Mouse (Mus musculus): ENCODE results near the gene Nrxn3.

Nrxn3 gene

GRCm38 (mm10) chr12:89954441-89955070, 1231.9 kb downstream of the Nrxn3 start:
- CTCF ChIA-PET = no interaction called here

DNA sequence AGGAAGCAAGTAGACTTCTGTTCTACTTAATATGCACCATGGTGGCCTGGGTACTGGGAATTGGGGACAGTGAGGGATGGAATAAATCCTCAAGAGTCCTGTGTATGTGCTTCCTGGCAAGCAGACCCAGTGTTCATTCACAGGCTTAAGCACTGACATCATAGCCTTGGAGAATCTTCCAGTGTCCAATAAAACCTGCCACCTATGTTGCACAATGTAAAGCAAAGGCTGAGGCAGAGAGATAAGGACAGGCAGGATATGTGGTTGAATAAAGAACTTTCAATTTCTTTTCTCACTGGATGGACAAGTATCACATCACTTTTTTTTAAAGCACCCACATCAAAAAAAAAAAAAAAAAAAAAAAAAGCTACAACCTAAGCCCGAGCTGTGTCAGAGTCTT, 1240.4 kb downstream of the Nrxn3 start:
- CTCF ChIA-PET = no interaction called here

GRCm38 (mm10) chr12:89976648-89977047, 1254.0 kb downstream of the Nrxn3 start:
- CTCF ChIA-PET = no interaction called here

GRCm38 (mm10) chr12:89977479-89977878, 1254.8 kb downstream of the Nrxn3 start:
- CTCF ChIA-PET = no interaction called here

GRCm38 (mm10) chr12:89979190-89979589, 1256.5 kb downstream of the Nrxn3 start:
- CTCF ChIA-PET = no interaction called here

DNA sequence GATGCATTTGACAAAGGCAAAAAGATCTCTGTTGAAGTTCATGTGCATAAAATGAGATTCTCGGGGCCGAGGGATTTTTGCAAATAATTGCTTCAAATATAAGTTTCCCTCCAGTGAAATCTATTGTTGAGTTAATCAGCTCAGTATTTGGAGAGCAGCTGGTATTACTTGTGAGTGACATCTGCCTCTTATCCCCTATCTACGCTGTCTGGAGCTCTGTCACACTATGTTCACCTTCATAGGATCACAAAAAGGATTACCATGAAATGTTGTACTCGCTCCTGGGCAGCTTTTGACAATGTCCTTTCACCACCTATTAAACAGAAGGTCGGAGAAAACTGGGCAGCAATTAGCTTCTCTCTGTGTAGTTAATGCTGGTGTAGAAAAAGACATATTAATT, 1259.8 kb downstream of the Nrxn3 start:
- CTCF ChIA-PET = no interaction called here

GRCm38 (mm10) chr12:89983399-89983798, 1260.7 kb downstream of the Nrxn3 start:
- CTCF ChIA-PET = no interaction called here

DNA sequence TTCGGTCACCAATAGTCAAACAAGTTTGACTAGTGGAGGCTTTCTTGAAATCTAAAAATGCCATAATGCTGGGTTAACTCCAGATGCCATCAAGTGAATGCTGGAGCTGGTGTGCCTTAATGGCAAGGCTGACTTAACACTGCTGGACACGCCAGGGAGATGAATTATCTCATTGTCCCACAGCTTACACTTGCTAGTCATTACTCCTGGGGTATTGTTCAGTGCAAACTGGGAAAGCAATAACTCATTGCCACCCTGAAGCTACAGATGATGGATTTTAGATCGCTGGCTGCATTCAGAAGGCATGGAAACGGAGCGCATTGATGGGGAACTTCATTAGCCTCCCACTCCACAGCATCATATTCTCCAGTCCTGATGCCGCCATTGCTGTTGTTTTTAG, 1263.5 kb downstream of the Nrxn3 start:
- CTCF ChIA-PET = no interaction called here

DNA sequence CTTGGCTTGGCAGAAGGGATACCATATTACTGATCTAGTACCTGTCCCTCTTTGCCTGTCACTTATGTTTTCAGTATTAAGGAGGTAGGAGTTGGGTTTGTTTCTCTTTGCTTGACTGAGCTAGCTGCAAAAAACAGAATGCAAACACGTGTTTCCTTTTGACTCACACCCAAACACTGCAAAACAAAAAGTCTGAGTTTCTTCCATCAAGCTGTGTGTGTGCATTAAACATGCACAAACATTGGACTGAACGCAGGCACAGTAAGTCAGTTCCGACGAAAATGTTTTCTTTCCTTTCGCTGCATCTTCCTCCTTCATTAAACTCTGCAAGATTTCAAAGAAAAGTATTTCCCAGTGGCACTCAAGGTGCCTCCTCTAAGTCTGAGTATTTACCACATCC, 1270.6 kb downstream of the Nrxn3 start:
- CTCF ChIA-PET = no interaction called here

DNA sequence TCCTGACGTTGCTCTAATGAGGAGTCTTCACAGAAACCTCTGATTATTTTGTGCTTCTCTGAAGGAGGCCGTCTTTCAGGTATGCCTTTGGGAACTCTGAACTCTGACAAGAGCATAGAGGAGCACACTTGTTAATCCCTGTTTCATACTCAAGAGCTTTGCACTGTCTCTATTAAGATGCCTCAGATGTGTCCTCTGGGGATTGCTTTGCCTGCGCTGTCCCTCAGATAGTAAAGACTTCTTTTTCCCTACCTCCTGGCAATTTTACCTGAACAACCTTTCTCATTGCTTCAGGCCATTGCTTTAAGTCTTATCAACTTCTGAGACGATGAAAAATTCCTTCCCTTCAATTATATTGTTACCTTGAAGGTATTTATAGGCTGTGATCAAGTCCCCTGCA, 1272.7 kb downstream of the Nrxn3 start:
- CTCF ChIA-PET = no interaction called here

DNA sequence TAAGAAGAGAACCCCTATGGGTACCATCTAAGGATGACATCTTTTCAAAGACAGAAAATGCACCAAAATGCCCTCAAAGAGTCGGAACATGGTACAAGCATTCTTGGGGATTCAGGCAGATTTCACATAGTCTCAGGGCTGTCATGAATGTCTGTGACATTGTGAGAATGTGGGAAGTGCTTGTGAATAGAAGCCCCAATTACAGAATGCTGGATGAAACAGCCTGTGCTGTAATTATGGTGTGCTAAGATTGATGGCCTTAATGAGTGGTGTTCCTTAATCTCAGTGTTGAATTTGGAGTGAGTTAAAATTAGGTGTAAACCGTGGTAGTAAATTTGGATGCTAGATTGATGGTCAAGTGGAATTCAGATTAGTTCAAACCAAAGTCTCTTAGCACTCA, 1287.6 kb downstream of the Nrxn3 start:
- CTCF ChIA-PET = no interaction called here

- CTCF ChIA-PET = no interaction called here
Observed at GRCm38 (mm10) chr12:90013958-90014357, 1291.3 kb downstream of the Nrxn3 start.

- CTCF ChIA-PET = interaction anchor here (0.6 kb wide), 1 partner anchor 211 kb away, joined by 3 read pairs; no protein-coding TSS in a partner anchor
Observed at GRCm38 (mm10) chr12:90027023-90027422, 1304.3 kb downstream of the Nrxn3 start.

GRCm38 (mm10) chr12:90041038-90041437, 1318.4 kb downstream of the Nrxn3 start:
- CTCF ChIA-PET = no interaction called here

DNA sequence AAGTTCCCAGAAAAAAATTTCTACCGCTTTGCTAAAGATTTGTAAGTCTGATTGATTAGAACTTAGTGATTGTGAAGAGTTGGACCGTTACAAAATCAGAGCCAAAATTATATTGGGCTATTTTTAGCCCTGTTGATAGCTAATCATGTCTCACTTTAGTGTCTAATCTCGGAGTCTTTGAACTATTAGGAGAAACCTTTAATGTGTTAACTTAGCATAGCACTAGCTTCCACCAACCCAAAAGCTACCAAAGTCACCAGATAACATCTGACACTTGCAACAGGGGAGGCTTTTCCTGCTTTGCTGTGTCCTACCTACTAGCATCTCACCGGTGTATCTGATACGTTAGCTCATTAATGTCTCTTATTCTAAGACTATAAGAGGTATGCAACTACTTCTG, 1333.6 kb downstream of the Nrxn3 start:
- CTCF ChIA-PET = no interaction called here

DNA sequence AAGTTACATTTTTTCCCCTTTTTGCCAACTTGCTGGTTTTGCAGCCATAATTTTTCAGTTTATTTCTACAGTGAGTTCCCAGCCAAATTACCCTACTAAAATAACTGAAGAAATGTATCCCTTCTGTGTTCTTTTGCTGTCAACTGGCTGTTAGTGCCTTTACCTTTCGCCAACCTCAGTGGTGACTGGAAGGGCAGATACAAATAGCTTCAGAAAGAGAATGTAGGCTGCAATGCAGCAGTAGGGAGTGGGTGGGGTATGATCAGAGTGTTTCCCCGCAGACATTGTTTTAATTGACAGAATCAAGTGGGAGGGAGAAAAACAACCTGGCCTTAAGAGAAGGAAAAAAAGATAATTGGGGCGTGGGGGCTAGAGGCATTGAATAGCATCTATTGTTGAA, 1337.1 kb downstream of the Nrxn3 start:
- CTCF ChIA-PET = no interaction called here

- CTCF ChIA-PET = no interaction called here
Observed at GRCm38 (mm10) chr12:90061312-90061711, 1338.6 kb downstream of the Nrxn3 start.

GRCm38 (mm10) chr12:90062219-90062618, 1339.5 kb downstream of the Nrxn3 start:
- CTCF ChIA-PET = no interaction called here

DNA sequence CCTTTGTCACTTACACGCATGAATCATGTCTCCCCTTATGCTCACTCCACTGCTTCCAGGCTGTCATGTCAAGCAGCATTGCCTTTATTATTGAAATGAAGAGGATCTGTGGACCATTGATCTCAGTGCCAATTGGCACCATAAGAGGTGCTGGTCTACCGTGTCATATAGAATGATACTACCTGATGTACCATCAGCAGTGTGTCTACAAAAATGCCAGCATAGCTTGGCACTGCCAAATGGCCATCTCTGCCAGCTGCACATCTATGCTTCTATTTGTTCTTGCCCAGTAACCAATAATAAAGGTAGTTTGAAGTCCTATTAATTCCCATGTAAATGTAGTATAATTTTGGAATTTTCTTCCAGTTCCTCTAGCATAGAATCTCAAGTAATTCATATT, 1340.8 kb downstream of the Nrxn3 start:
- CTCF ChIA-PET = no interaction called here

DNA sequence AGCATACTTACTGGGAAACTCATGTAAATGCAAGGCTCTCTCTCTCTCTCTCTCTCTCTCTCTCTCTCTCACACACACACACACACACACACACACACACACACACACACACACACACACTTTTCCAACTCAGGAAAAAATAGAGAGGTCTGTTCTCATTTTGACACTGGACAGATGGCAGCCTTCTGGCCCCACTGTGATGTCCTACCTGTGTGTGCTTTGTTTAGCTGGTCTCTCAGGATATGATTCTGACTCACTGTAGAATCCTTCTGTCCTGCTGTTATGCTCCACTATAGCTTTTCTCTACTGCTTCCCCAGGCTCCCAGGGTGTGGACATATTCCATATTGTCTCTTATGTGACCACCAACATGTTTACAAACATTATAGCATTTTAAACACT, 1363.2 kb downstream of the Nrxn3 start:
- CTCF ChIA-PET = no interaction called here

DNA sequence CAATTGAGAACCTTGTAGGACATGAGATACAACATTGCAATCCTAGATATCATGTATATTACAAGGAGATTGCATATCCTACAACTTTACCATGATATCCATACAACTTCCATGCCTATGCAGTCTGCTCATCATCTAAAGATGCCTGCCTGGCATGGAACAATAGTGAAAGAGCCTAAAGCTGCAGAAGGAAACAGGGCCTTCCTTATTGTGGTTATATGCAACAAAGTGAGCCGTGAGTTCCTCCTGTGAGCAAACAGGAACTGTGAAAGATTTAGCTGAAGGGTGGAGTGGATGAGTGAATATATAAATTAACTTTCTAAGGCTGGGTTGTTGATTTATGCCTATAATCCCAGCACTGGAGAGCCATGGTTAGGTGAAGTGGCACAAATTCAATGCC, 1373.1 kb downstream of the Nrxn3 start:
- CTCF ChIA-PET = no interaction called here

- CTCF ChIA-PET = no interaction called here
Observed at GRCm38 (mm10) chr12:90113351-90113791, 1390.7 kb downstream of the Nrxn3 start.

GRCm38 (mm10) chr12:90131927-90132869, 1409.5 kb downstream of the Nrxn3 start:
- CTCF ChIA-PET = interaction anchor here (0.7 kb wide), 1 partner anchor 430 kb away, joined by 3 read pairs; no protein-coding TSS in a partner anchor
